8 mouse cellular contexts compared by ENCODE assay signal in genomic region chr7:29211415-29212198, GRCm38 (mm10). TPM values are rescaled to one million over a fixed set of nuclear protein-coding genes. Genes with fewer than 3 reads are reported as not detected.
A peak's percentile ranks its signal among the peaks of the same experiment; 100 is the strongest.
DNase-seq lines count a peak whose midpoint lies in the region; ATAC-seq lines count a peak whose summit lies in the region.

No protein-coding gene starts in this region.

- peak overlapping the region; percentile 48 for H3K27ac ChIP-seq in embryonic facial prominence, embryonic 10.5 days (replicated peaks)
- H3K27ac ChIP-seq in limb, embryonic 13.5 days, result no peak overlapping the region
- no peak overlapping the region for H3K27ac ChIP-seq in midbrain, embryonic 15.5 days

- peaks cover 25% of the 10 kb centered on the region for H3K4me1 ChIP-seq in embryonic facial prominence, embryonic 10.5 days
- 0 out of 2 replicates have a peak, but pooled peaks cover 4% of the 10 kb centered on the region for H3K4me1 ChIP-seq in limb, embryonic 13.5 days
- H3K4me1 ChIP-seq in midbrain, embryonic 15.5 days, result peaks cover 16% of the 10 kb centered on the region

- H3K27me3 ChIP-seq in embryonic facial prominence, embryonic 10.5 days (replicated peaks; ENCODE audit: low read depth, poor library complexity, severe bottlenecking), result peaks cover 26% of the 10 kb centered on the region
- peaks cover 16% of the 10 kb centered on the region for H3K27me3 ChIP-seq in limb, embryonic 13.5 days
- H3K27me3 ChIP-seq in midbrain, embryonic 15.5 days (replicated peaks), result peaks cover 7% of the 10 kb centered on the region; the same call in 1 of the 2 replicates

- no peaks in the 10 kb centered on the region for H3K9me3 ChIP-seq in embryonic facial prominence, embryonic 10.5 days
- no peaks in the 10 kb centered on the region for H3K9me3 ChIP-seq in limb, embryonic 13.5 days
- no peaks in the 10 kb centered on the region for H3K9me3 ChIP-seq in midbrain, embryonic 15.5 days

- H3K9ac ChIP-seq in limb, embryonic 13.5 days, result peak overlapping the region; percentile 48; the same call in 1 of the 2 replicates
- peak overlapping the region; percentile 10; the same call in 1 of the 2 replicates for H3K9ac ChIP-seq in midbrain, embryonic 15.5 days

- 5% methylated on average over 34 of the region's 34 CpGs for WGBS in embryonic facial prominence, embryonic 10.5 days
- WGBS in limb, embryonic 13.5 days, result 6% methylated on average over 34 of the region's 34 CpGs
- 5% methylated on average over 34 of the region's 34 CpGs for WGBS in midbrain, embryonic 15.5 days

- peak overlapping the region; percentile 59 for H3K4me2 ChIP-seq in limb, embryonic 13.5 days (replicated peaks)
- H3K4me2 ChIP-seq in midbrain, embryonic 15.5 days, result peak overlapping the region; percentile 46

- H3K36me3 ChIP-seq in embryonic facial prominence, embryonic 10.5 days (replicated peaks), result no peaks in the 10 kb centered on the region
- H3K36me3 ChIP-seq in limb, embryonic 13.5 days, result no peaks in the 10 kb centered on the region
- no peaks in the 10 kb centered on the region for H3K36me3 ChIP-seq in midbrain, embryonic 15.5 days (replicated peaks)

- peak; percentile 56 for DNase-seq in right cerebral cortex, postnatal 14 days
- no peak for DNase-seq in right cerebral cortex, adult 2 months (ENCODE audit: low spot score in 2 of 2)
- peak; percentile 83 for DNase-seq in embryonic facial prominence, embryonic 10.5 days (ENCODE audit: low spot score)
- DNase-seq in kidney, adult 11 months, result peak; percentile 89
- DNase-seq in spleen, postnatal 4 days (ENCODE audit: low spot score in 2 of 2), result peak; percentile 85 to 88

- H3K4me3 ChIP-seq in embryonic facial prominence, embryonic 10.5 days, result peak overlapping the region; percentile 54
- H3K4me3 ChIP-seq in limb, embryonic 13.5 days, result peak overlapping the region; percentile 41
- H3K4me3 ChIP-seq in midbrain, embryonic 15.5 days, result peak overlapping the region; percentile 33

- ATAC-seq in granulocyte monocyte progenitor cell, adult 5-6 weeks (replicated peaks; ENCODE audit: poor library complexity, severe bottlenecking), result peak; percentile 75
- ATAC-seq in limb, embryonic 13.5 days (ENCODE audit: low FRiP score, low read depth), result peak; percentile 74
- peak; percentile 31; the same call in 1 of the 2 replicates for ATAC-seq in midbrain, embryonic 15.5 days (replicated peaks)

RNA-seq across cellular contexts. Expression of gene Catsperg1, which starts 2.2 kb away (rescaled TPM):
- 0.10 and 0.24 TPM in 2 replicates for polyA plus RNA-seq in embryonic facial prominence, embryonic 10.5 days (2016; fragmentation: Nextera tagmentation; extraction: Ambion mirVana)
- total RNA-seq in granulocyte monocyte progenitor cell, adult 5-6 weeks (2014; fragmentation: Nextera tagmentation), result 0.49 TPM in 1 of 2 replicates, not detected in the other
- total RNA-seq in granulocyte monocyte progenitor cell, adult 5-6 weeks (2017), result 0.26 TPM in 1 of 2 replicates, not detected in the other
- 0.46 and 0.51 TPM in 2 replicates for polyA plus RNA-seq in limb, embryonic 13.5 days (2015; fragmentation: Nextera tagmentation; extraction: Ambion mirVana)
- 4.2 and 5.3 TPM in 2 replicates for polyA plus RNA-seq in midbrain, embryonic 15.5 days (2015; fragmentation: Nextera tagmentation; extraction: Ambion mirVana)

RNA-seq across cellular contexts. Expression of gene Kcnk6, which starts 20.7 kb away (rescaled TPM):
- 0.74 and 1.1 TPM in 2 replicates for polyA plus RNA-seq in embryonic facial prominence, embryonic 10.5 days (2016; fragmentation: Nextera tagmentation; extraction: Ambion mirVana)
- 4.3 and 5.6 TPM in 2 replicates for total RNA-seq in granulocyte monocyte progenitor cell, adult 5-6 weeks (2014; fragmentation: Nextera tagmentation)
- total RNA-seq in granulocyte monocyte progenitor cell, adult 5-6 weeks (2017), result 9.2 and 10.8 TPM in 2 replicates
- 1.9 and 2.3 TPM in 2 replicates for polyA plus RNA-seq in limb, embryonic 13.5 days (2015; fragmentation: Nextera tagmentation; extraction: Ambion mirVana)
- polyA plus RNA-seq in midbrain, embryonic 15.5 days (2015; fragmentation: Nextera tagmentation; extraction: Ambion mirVana), result 1.2 and 1.4 TPM in 2 replicates

RNA-seq across cellular contexts. Expression of gene Yif1b, which starts 26.5 kb away (rescaled TPM):
- polyA plus RNA-seq in embryonic facial prominence, embryonic 10.5 days (2016; fragmentation: Nextera tagmentation; extraction: Ambion mirVana), result 100 and 102 TPM in 2 replicates
- 57.1 and 86.7 TPM in 2 replicates for total RNA-seq in granulocyte monocyte progenitor cell, adult 5-6 weeks (2014; fragmentation: Nextera tagmentation)
- 33.1 and 33.4 TPM in 2 replicates for total RNA-seq in granulocyte monocyte progenitor cell, adult 5-6 weeks (2017)
- polyA plus RNA-seq in limb, embryonic 13.5 days (2015; fragmentation: Nextera tagmentation; extraction: Ambion mirVana), result 123 and 124 TPM in 2 replicates
- polyA plus RNA-seq in midbrain, embryonic 15.5 days (2015; fragmentation: Nextera tagmentation; extraction: Ambion mirVana), result 91.2 and 95.1 TPM in 2 replicates

RNA-seq across cellular contexts. Expression of gene Psmd8, which starts 31.1 kb away (rescaled TPM):
- polyA plus RNA-seq in embryonic facial prominence, embryonic 10.5 days (2016; fragmentation: Nextera tagmentation; extraction: Ambion mirVana), result 303 and 307 TPM in 2 replicates
- 119 and 172 TPM in 2 replicates for total RNA-seq in granulocyte monocyte progenitor cell, adult 5-6 weeks (2014; fragmentation: Nextera tagmentation)
- total RNA-seq in granulocyte monocyte progenitor cell, adult 5-6 weeks (2017), result 165 and 166 TPM in 2 replicates
- 270 and 272 TPM in 2 replicates for polyA plus RNA-seq in limb, embryonic 13.5 days (2015; fragmentation: Nextera tagmentation; extraction: Ambion mirVana)
- 282 and 290 TPM in 2 replicates for polyA plus RNA-seq in midbrain, embryonic 15.5 days (2015; fragmentation: Nextera tagmentation; extraction: Ambion mirVana)

RNA-seq across cellular contexts. Expression of gene 2200002D01Rik, which starts 36.7 kb away (rescaled TPM):
- polyA plus RNA-seq in embryonic facial prominence, embryonic 10.5 days (2016; fragmentation: Nextera tagmentation; extraction: Ambion mirVana), result 4.4 and 4.6 TPM in 2 replicates
- not detected in 2 replicates for total RNA-seq in granulocyte monocyte progenitor cell, adult 5-6 weeks (2014; fragmentation: Nextera tagmentation)
- total RNA-seq in granulocyte monocyte progenitor cell, adult 5-6 weeks (2017), result 0.99 TPM in 1 of 2 replicates, not detected in the other
- 1.7 and 2.0 TPM in 2 replicates for polyA plus RNA-seq in limb, embryonic 13.5 days (2015; fragmentation: Nextera tagmentation; extraction: Ambion mirVana)
- 1.1 and 1.5 TPM in 2 replicates for polyA plus RNA-seq in midbrain, embryonic 15.5 days (2015; fragmentation: Nextera tagmentation; extraction: Ambion mirVana)

Comparison
In these comparisons a context has a peak if more than half of its experiments do, and no peak if none do; other contexts are left out.
1. DNase-seq: peak in right cerebral cortex, postnatal 14 days (single experiment), embryonic facial prominence, embryonic 10.5 days (single experiment), kidney, adult 11 months (single experiment) and spleen, postnatal 4 days (2 of 2); none in right cerebral cortex, adult 2 months (0 of 2).
2. Peak in every context shown above with its lines, with median percentiles within 50 percentile points of each other: H3K4me3 ChIP-seq and ATAC-seq.